Mouse (Mus musculus) midbrain, postnatal 0 days (tissue): ENCODE data around the gene Sall1. TPM values are rescaled to one million over a fixed set of nuclear protein-coding genes. Genes with fewer than 3 reads are reported as not detected.

Source experiments
- ATAC-seq: fragments of 200-750 bp; cut with Nextera tagmentation; 2 replicates; pipeline ENCODE4 v1.8.0; 2017; ENCODE audit warnings: moderate number of reproducible peaks, mild to moderate bottlenecking, moderate TSS enrichment, moderate library complexity; ENCODE audit not compliant: low FRiP score
- DNase-seq: peaks from one replicate; pipeline ENCODE4 v3.0.0-alpha.2; 2015; ENCODE audit warnings: low spot score
- H3K27ac ChIP-seq: fragments of 300-500 bp; sonication (generic); 2 replicates; pipeline ENCODE4 v1.5.1; 2014; ENCODE audit warnings: low read depth, mild to moderate bottlenecking, low read length, mixed read lengths
- H3K27me3 ChIP-seq: fragments of 300-500 bp; sonication (generic); 2 replicates; pipeline ENCODE4 v1.6.1; 2014; ENCODE audit warnings: low read length, control low read depth, mixed read lengths; ENCODE audit not compliant: insufficient read depth
- H3K36me3 ChIP-seq: fragments of 300-500 bp; sonication (generic); 2 replicates; pipeline ENCODE4 v1.6.1; 2014; ENCODE audit warnings: low read length, control low read depth, mixed read lengths; ENCODE audit not compliant: insufficient read depth
- H3K4me1 ChIP-seq: fragments of 300-500 bp; sonication (generic); 2 replicates; pipeline ENCODE4 v1.6.1; 2014; ENCODE audit warnings: mild to moderate bottlenecking, control low read depth, antibody characterized with exemption, low read length, mixed read lengths; ENCODE audit not compliant: insufficient read depth
- H3K4me2 ChIP-seq: fragments of 300-500 bp; sonication (generic); 2 replicates; pipeline ENCODE4 v1.6.1; 2014; ENCODE audit warnings: low read depth, mild to moderate bottlenecking, low read length, mixed read lengths; ENCODE audit not compliant: poor library complexity, severe bottlenecking
- H3K4me3 ChIP-seq: fragments of 300-500 bp; sonication (generic); 2 replicates; pipeline ENCODE4 v1.5.1; 2014; ENCODE audit warnings: low read depth, mild to moderate bottlenecking, low read length, moderate library complexity
- H3K9ac ChIP-seq: fragments of 300-500 bp; sonication (generic); replicated peaks from 2 replicates; pipeline ENCODE4 v1.6.1; 2014; ENCODE audit warnings: mild to moderate bottlenecking, low read length, moderate library complexity, mixed read lengths; ENCODE audit not compliant: poor library complexity, severe bottlenecking
- H3K9me3 ChIP-seq: fragments of 300-500 bp; sonication (generic); 2 replicates; pipeline ENCODE4 v1.6.1; 2016; ENCODE audit warnings: low read length, control low read depth
- CTCF ChIP-seq: IDR thresholded peaks from 2 replicates; pipeline ENCODE4 v1.5.1; 2016; ENCODE audit warnings: antibody characterized with exemption, mild to moderate bottlenecking
- WGBS: fragments of 180-500 bp; shearing (Covaris S2); extraction: QIAGEN DNeasy Blood & Tissue Kit; methylation state at CpG from one replicate; pipeline ENCODE4 v1.1.7; 2014; 5-methylcytosine and 5-hydroxymethylcytosine counted together
- polyA plus RNA-seq: library from polyadenylated mRNA; unstranded; fragments of >200 nt; fragmentation: Nextera tagmentation; extraction: Ambion mirVana; gene quantifications from 2 replicates; pipeline ENCODE4 v1.2.1, GENCODE M21; 2015
- total RNA-seq: library from RNA; depleted of rRNA; stranded (reverse); fragments of >200 nt; gene quantifications from 2 replicates; pipeline ENCODE4 v1.2.3, GENCODE M21; 2014

Gene Sall1
- total and polyA plus RNA-seq, 2 experiments from 2014 or later = 3.8 to 8.7 TPM

GRCm38 (mm10) chr8:89063366-89064040 lies 19.5 kb upstream of the Sall1 start:
- 78% methylated on average over 10 of the region's 10 CpGs for WGBS

GRCm38 (mm10) chr8:89060717-89061116 lies 16.8 kb upstream of the Sall1 start:
- no peak for ATAC-seq
- no peak overlapping the region for H3K27ac ChIP-seq
- no peaks in the 10 kb centered on the region; the same call in 1 of the 2 replicates for H3K27me3 ChIP-seq
- H3K4me1 ChIP-seq = no peaks in the 10 kb centered on the region
- no peak overlapping the region for H3K4me3 ChIP-seq
- no peak for TF ChIP-seq CTCF
- no peak overlapping the region for H3K9ac ChIP-seq
- no peaks in the 10 kb centered on the region for H3K36me3 ChIP-seq
- H3K9me3 ChIP-seq = no peaks in the 10 kb centered on the region
- no peak for DNase-seq
- no peak overlapping the region for H3K4me2 ChIP-seq
- WGBS = 81% methylated on average over 8 of the region's 8 CpGs

More at GRCm38 (mm10) chr8:89063366-89064040, 19.5 kb upstream of the Sall1 start:
- no peak for DNase-seq
- H3K27me3 ChIP-seq = no peaks in the 10 kb centered on the region; the same call in 1 of the 2 replicates
- no peaks in the 10 kb centered on the region for H3K9me3 ChIP-seq
- H3K4me2 ChIP-seq = no peak overlapping the region
- H3K4me3 ChIP-seq = no peak overlapping the region
- H3K36me3 ChIP-seq = no peaks in the 10 kb centered on the region
- no peak for ATAC-seq
- H3K4me1 ChIP-seq = no peaks in the 10 kb centered on the region
- no peak overlapping the region for H3K27ac ChIP-seq
- no peak for TF ChIP-seq CTCF
- H3K9ac ChIP-seq = no peak overlapping the region

GRCm38 (mm10) chr8:89059507-89059906 lies 15.5 kb upstream of the Sall1 start:
- no peaks in the 10 kb centered on the region for H3K36me3 ChIP-seq
- no peak overlapping the region for H3K4me2 ChIP-seq
- WGBS = 50% methylated on average over 6 of the region's 6 CpGs
- no peak overlapping the region for H3K27ac ChIP-seq
- H3K9ac ChIP-seq = no peak overlapping the region
- DNase-seq (no peak), ATAC-seq (no peak)
- no peaks in the 10 kb centered on the region for H3K4me1 ChIP-seq
- H3K4me3 ChIP-seq = no peak overlapping the region
- H3K27me3 ChIP-seq = no peaks in the 10 kb centered on the region; the same call in 1 of the 2 replicates
- H3K9me3 ChIP-seq = no peaks in the 10 kb centered on the region
- TF ChIP-seq CTCF = no peak

GRCm38 (mm10) chr8:89052880-89053279 lies 8.9 kb upstream of the Sall1 start:
- Histone ChIP-seq H3K4me1 (no peaks in the 10 kb centered on the region), H3K9ac (no peak overlapping the region), H3K4me2 (no peak overlapping the region), H3K9me3 (no peaks in the 10 kb centered on the region), H3K27me3 (peaks cover 17% of the 10 kb centered on the region; the same call in 1 of the 2 replicates), H3K36me3 (no peaks in the 10 kb centered on the region), H3K27ac (no peak overlapping the region), H3K4me3 (no peak overlapping the region)
- ATAC-seq (no peak), DNase-seq (no peak)
- 95% methylated on average over 7 of the region's 7 CpGs for whole genome bisulfite sequencing
- TF ChIP-seq CTCF = no peak

- H3K4me1 ChIP-seq = peaks cover 3% of the 10 kb centered on the region; the same call in 1 of the 2 replicates
- H3K27me3 ChIP-seq = peaks cover 29% of the 10 kb centered on the region
- no peaks in the 10 kb centered on the region for H3K9me3 ChIP-seq
- H3K27ac ChIP-seq = no peak overlapping the region
- WGBS = 9% methylated on average over 26 of the region's 26 CpGs
- no peak overlapping the region for H3K4me3 ChIP-seq
- no peak overlapping the region for H3K9ac ChIP-seq
- ATAC-seq (no peak), DNase-seq (no peak)
- no peak for TF ChIP-seq CTCF
- 0 out of 2 replicates have a peak overlapping the region, but pooled peaks have one; percentile 15 for H3K4me2 ChIP-seq
- no peaks in the 10 kb centered on the region for H3K36me3 ChIP-seq
These were observed 2.8 kb upstream of the Sall1 start for GRCm38 (mm10) chr8:89046639-89047348.

- no peak overlapping the region for H3K4me3 ChIP-seq
- ATAC-seq (no peak), DNase-seq (no peak)
- H3K27me3 ChIP-seq = peaks cover 29% of the 10 kb centered on the region
- H3K9me3 ChIP-seq = no peaks in the 10 kb centered on the region
- H3K36me3 ChIP-seq = no peaks in the 10 kb centered on the region
- no peak overlapping the region for H3K27ac ChIP-seq
- H3K9ac ChIP-seq = no peak overlapping the region
- no peak for TF ChIP-seq CTCF
- peaks cover 3% of the 10 kb centered on the region; the same call in 1 of the 2 replicates for H3K4me1 ChIP-seq
- H3K4me2 ChIP-seq = 0 out of 2 replicates have a peak overlapping the region, but pooled peaks have one; percentile 64
- 4% methylated on average over 12 of the region's 15 CpGs for WGBS
These were observed 2.3 kb upstream of the Sall1 start for GRCm38 (mm10) chr8:89046226-89046625.
